Mouse (Mus musculus) T-cell, adult 66 days (primary cell): ENCODE results near the gene Tmem116. TPM values are rescaled to one million over a fixed set of nuclear protein-coding genes. Genes with fewer than 3 reads are reported as not detected.

Experiments used
- total RNA-seq, 2 experiments: library from RNA; stranded (reverse); gene quantifications; 3 replicates in 1 of 2; 4 replicates in 1 of 2; pipeline ENCODE4 v1.2.4; 2023

Gene Tmem116
- total RNA-seq, result 1 to 10 TPM in 1 of 2 experiments, under 1 TPM in 1; 0.77 to 1.5 TPM

GRCm38 (mm10) chr5:121451644-121452025, at the start of gene Tmem116:
Tmem116 (plus strand) TSS chr5:121451893.

GRCm38 (mm10) chr5:121452026-121452869, 555 bp downstream of the Tmem116 start, which contains the start of gene Erp29:
Erp29 (minus strand) TSS chr5:121452506.

GRCm38 (mm10) chr5:121503231-121503630, 51.5 kb downstream of the Tmem116 start, which contains the start of gene Adam1b:
Adam1b (minus strand) TSS chr5:121503435.

GRCm38 (mm10) chr5:121544910-121545792, 93.5 kb downstream of the Tmem116 start, which contains the start of the genes Adam1a and Gm42878:
Adam1a (minus strand) TSS chr5:121545482.
Gm42878 (minus strand) TSS chr5:121545482.

GRCm38 (mm10) chr5:121545793-121546529, 94.3 kb downstream of the Tmem116 start, which contains the start of gene Mapkapk5:
Mapkapk5 (minus strand) TSS chr5:121545905.

Other genes with a start within 250 kb of the Tmem116 start
- 1,000 to 10,000 TPM; 2,043 to 2,125 TPM for gene Rpl6, start 247.4 kb upstream of the Tmem116 start, total RNA-seq
- 10 to 100 TPM; 63.2 to 64.9 TPM for gene Hectd4, start 231.7 kb upstream of the Tmem116 start, total RNA-seq
- gene Trafd1, start 66.3 kb upstream of the Tmem116 start, total RNA-seq, result 10 to 100 TPM; 41.8 to 51.2 TPM
- 10 to 100 TPM; 43.3 to 44.9 TPM for gene Naa25, start 54.0 kb upstream of the Tmem116 start, total RNA-seq
- gene Erp29, start 613 bp downstream of the Tmem116 start, total RNA-seq, result 10 to 100 TPM; 62.3 to 88.1 TPM
- under 1 TPM; 0.29 to 0.30 TPM for gene Adam1b, start 51.5 kb downstream of the Tmem116 start, total RNA-seq
- 10 to 100 TPM; 13.2 to 13.5 TPM for gene Adam1a, start 93.6 kb downstream of the Tmem116 start, total RNA-seq
- gene Gm42878, start 93.6 kb downstream of the Tmem116 start, total RNA-seq, result not detected
- 100 to 1,000 TPM in 1 of 2 experiments, 10 to 100 TPM in 1; 99.5 to 122 TPM for gene Mapkapk5, start 94.0 kb downstream of the Tmem116 start, total RNA-seq
- 10 to 100 TPM; 73.4 to 87.9 TPM for gene Aldh2, start 141.9 kb downstream of the Tmem116 start, total RNA-seq
- gene Acad12, start 167.0 kb downstream of the Tmem116 start, total RNA-seq, result 10 to 100 TPM in 1 of 2 experiments, 1 to 10 TPM in 1; 10.0 to 14.7 TPM
- 10 to 100 TPM; 11.4 to 12.3 TPM for gene Acad10, start 208.6 kb downstream of the Tmem116 start, total RNA-seq
- 100 to 1,000 TPM; 107 to 120 TPM for gene Brap, start 208.7 kb downstream of the Tmem116 start, total RNA-seq